Mouse (Mus musculus) kidney, adult 2 months (tissue): Measurements from ENCODE around the gene Vps53.

ENCODE experiments used
- CTCF ChIP-seq: fragments of 200-500 bp; conservative IDR thresholded peaks from 2 replicates; pipeline ENCODE4 v1.5.1; 2011; ENCODE audit warnings: low read depth, mild to moderate bottlenecking, control low read depth, low read length, moderate library complexity, mixed read lengths; ENCODE audit not compliant: insufficient read depth, insufficient read length
- POLR2A ChIP-seq: fragments of 200-500 bp; IDR thresholded peaks from one replicate; pipeline ENCODE4 v1.6.1; 2011; ENCODE audit warnings: low read depth, low read length, control low read depth

- TF ChIP-seq POLR2A = no peak
- no peak for TF ChIP-seq CTCF
Observed at GRCm38 (mm10) chr11:76123517-76123916, 55.9 kb downstream of the Vps53 start.
